ENCODE assay signal across 20 mouse cellular contexts in genomic region chr16:95588849-95589248, GRCm38 (mm10). TPM values are rescaled to one million over a fixed set of nuclear protein-coding genes. Genes with fewer than 3 reads are reported as not detected.
DNase-seq lines count a peak whose midpoint lies in the region; ATAC-seq and TF ChIP-seq lines count a peak whose summit lies in the region.
"Had no signal": no experiment of that assay in that cellular context is flagged by ENCODE, and none has a peak within 500 bp of the region (broad histone marks: within the 10 kb centered on the region; RNA-seq: fewer than 3 reads in every experiment).

No protein-coding gene starts in this region.

- ATAC-seq in kidney, postnatal 0 days (replicated peaks; ENCODE audit: low FRiP score, low read depth): no peak
- ATAC-seq in kidney, embryonic 14.5 days (ENCODE audit: low FRiP score, low TSS enrichment): no peak
- ATAC-seq in lung, embryonic 14.5 days (ENCODE audit: insufficient read depth): no peak
- no peak for ATAC-seq in neural tube, embryonic 15.5 days (ENCODE audit: low FRiP score)
- ATAC-seq: forebrain, embryonic 16.5 days had no signal

- WGBS in kidney, postnatal 0 days: 10% methylated on average over 5 of the region's 5 CpGs
- 6% methylated on average over 5 of the region's 5 CpGs for WGBS in kidney, embryonic 14.5 days
- 16% methylated on average over 5 of the region's 5 CpGs for WGBS in lung, embryonic 14.5 days
- WGBS in neural tube, embryonic 15.5 days: 53% methylated on average over 5 of the region's 5 CpGs

- H3K4me1 ChIP-seq in kidney, postnatal 0 days (replicated peaks; ENCODE audit: insufficient read depth, low read length): peaks cover 16% of the 10 kb centered on the region; the same call in 1 of the 2 replicates
- peaks cover 15% of the 10 kb centered on the region; the same call in 1 of the 2 replicates for H3K4me1 ChIP-seq in kidney, embryonic 14.5 days (ENCODE audit: control insufficient read depth, insufficient read depth, low read length)
- peaks cover 2% of the 10 kb centered on the region; the same call in 1 of the 2 replicates for H3K4me1 ChIP-seq in lung, embryonic 14.5 days (ENCODE audit: insufficient read depth)
- H3K4me1 ChIP-seq in neural tube, embryonic 15.5 days: peaks cover 19% of the 10 kb centered on the region

- H3K4me2 ChIP-seq in kidney, postnatal 0 days (ENCODE audit: low read length): no peak overlapping the region
- H3K4me2 ChIP-seq in kidney, embryonic 14.5 days (replicated peaks; ENCODE audit: low read depth, low read length): no peak overlapping the region
- H3K4me2 ChIP-seq in lung, embryonic 14.5 days: no peak overlapping the region
- H3K4me2 ChIP-seq in neural tube, embryonic 15.5 days: no peak overlapping the region
- H3K4me2 ChIP-seq: embryonic facial prominence, embryonic 12.5 days; heart, embryonic 11.5 days; heart, embryonic 15.5 days; hindbrain, embryonic 13.5 days had no signal

- no peak overlapping the region for H3K4me3 ChIP-seq in kidney, postnatal 0 days (replicated peaks; ENCODE audit: low read depth, low read length)
- no peak overlapping the region for H3K4me3 ChIP-seq in kidney, embryonic 14.5 days (ENCODE audit: low read length)
- H3K4me3 ChIP-seq in lung, embryonic 14.5 days (ENCODE audit: low read depth, low read length): no peak overlapping the region
- H3K4me3 ChIP-seq in neural tube, embryonic 15.5 days (replicated peaks): no peak overlapping the region
- H3K4me3 ChIP-seq: embryonic facial prominence, embryonic 12.5 days; heart, adult 2 months; heart, embryonic 15.5 days; hindbrain, embryonic 13.5 days had no signal

- peaks cover 23% of the 10 kb centered on the region for H3K27me3 ChIP-seq in kidney, postnatal 0 days (ENCODE audit: insufficient read depth, low read length)
- H3K27me3 ChIP-seq in kidney, embryonic 14.5 days (ENCODE audit: control insufficient read depth, insufficient read depth, low read length): peaks cover 25% of the 10 kb centered on the region
- H3K27me3 ChIP-seq in lung, embryonic 14.5 days (ENCODE audit: insufficient read depth, low read length): peaks cover 21% of the 10 kb centered on the region
- peaks cover 30% of the 10 kb centered on the region for H3K27me3 ChIP-seq in neural tube, embryonic 15.5 days (replicated peaks)

- no peaks in the 10 kb centered on the region for H3K36me3 ChIP-seq in kidney, postnatal 0 days (ENCODE audit: insufficient read depth, low read length)
- no peaks in the 10 kb centered on the region for H3K36me3 ChIP-seq in kidney, embryonic 14.5 days (ENCODE audit: control insufficient read depth, insufficient read depth, low read length)
- no peaks in the 10 kb centered on the region for H3K36me3 ChIP-seq in lung, embryonic 14.5 days (ENCODE audit: insufficient read depth)
- no peaks in the 10 kb centered on the region for H3K36me3 ChIP-seq in neural tube, embryonic 15.5 days
- H3K36me3 ChIP-seq: embryonic facial prominence, embryonic 12.5 days; heart, embryonic 15.5 days; hindbrain, embryonic 13.5 days had no signal

- peak; percentile 35 for DNase-seq in kidney, postnatal 0 days (ENCODE audit: low spot score)
- peak; percentile 28 for DNase-seq in lung, embryonic 14.5 days
- DNase-seq in lung, adult 18-20 months: no peak
- peak; percentile 30 for DNase-seq in embryo, embryonic 9.5 days (ENCODE audit: extremely low spot score)
- DNase-seq in lung, postnatal 25 days (ENCODE audit: low spot score): peak; percentile 9
- DNase-seq in cerebellum, adult 18-20 months: no peak
- DNase-seq: adrenal gland, postnatal 10 days; cerebellum, adult 11 months; cerebellum, adult 9-10 months; cerebellum, postnatal 25 days; gastrocnemius, postnatal 14 days; heart, adult 2 months; heart, postnatal 14 days had no signal

- no peaks in the 10 kb centered on the region for H3K9me3 ChIP-seq in kidney, postnatal 0 days (replicated peaks; ENCODE audit: low read length)
- no peaks in the 10 kb centered on the region for H3K9me3 ChIP-seq in kidney, embryonic 14.5 days (ENCODE audit: control insufficient read depth, low read length)
- no peaks in the 10 kb centered on the region for H3K9me3 ChIP-seq in lung, embryonic 14.5 days (ENCODE audit: low read depth, low read length)
- no peaks in the 10 kb centered on the region for H3K9me3 ChIP-seq in neural tube, embryonic 15.5 days (replicated peaks)
- H3K9me3 ChIP-seq: embryonic facial prominence, embryonic 12.5 days; heart, embryonic 15.5 days had no signal

- no peak overlapping the region for H3K27ac ChIP-seq in kidney, postnatal 0 days
- no peak overlapping the region for H3K27ac ChIP-seq in kidney, embryonic 14.5 days (ENCODE audit: low read depth, low read length)
- no peak overlapping the region for H3K27ac ChIP-seq in lung, embryonic 14.5 days (ENCODE audit: low read depth)
- no peak overlapping the region for H3K27ac ChIP-seq in neural tube, embryonic 15.5 days (replicated peaks)
- H3K27ac ChIP-seq: embryonic facial prominence, embryonic 12.5 days; heart, adult 2 months; heart, embryonic 15.5 days; hindbrain, embryonic 13.5 days had no signal

- TF ChIP-seq CTCF in kidney, postnatal 0 days (IDR thresholded peaks at IDR 0.05; ENCODE audit: low read depth): no peak
- no peak for TF ChIP-seq CTCF in lung, embryonic 14.5 days (IDR thresholded peaks at IDR 0.05; ENCODE audit: low read depth)

- H3K9ac ChIP-seq in kidney, postnatal 0 days (ENCODE audit: low read depth, low read length): no peak overlapping the region
- H3K9ac ChIP-seq in kidney, embryonic 14.5 days (ENCODE audit: low read depth, low read length): no peak overlapping the region
- no peak overlapping the region for H3K9ac ChIP-seq in lung, embryonic 14.5 days
- no peak overlapping the region for H3K9ac ChIP-seq in neural tube, embryonic 15.5 days (replicated peaks)
- H3K9ac ChIP-seq: embryonic facial prominence, embryonic 12.5 days; heart, embryonic 15.5 days; hindbrain, embryonic 13.5 days had no signal

RNA-seq across cellular contexts. Expression of gene Erg, which starts 2.5 kb away (rescaled TPM):
- 6.4 TPM in 2 replicates for polyA plus RNA-seq in kidney, postnatal 0 days (2015; fragmentation: Nextera tagmentation; extraction: Ambion mirVana)
- polyA plus RNA-seq in kidney, embryonic 14.5 days (2014; fragmentation: Nextera tagmentation; extraction: Ambion mirVana): 4.6 and 6.0 TPM in 2 replicates
- 8.6 and 9.1 TPM in 2 replicates for polyA plus RNA-seq in lung, embryonic 14.5 days (2014; fragmentation: Nextera tagmentation; extraction: Ambion mirVana)
- 2.3 and 2.9 TPM in 2 replicates for polyA plus RNA-seq in neural tube, embryonic 15.5 days (2015; fragmentation: Nextera tagmentation; extraction: Ambion mirVana)

Comparison
In these comparisons a context has a peak if more than half of its experiments do, and no peak if none do; other contexts are left out.
1. DNase-seq: peak in kidney, postnatal 0 days (single experiment), lung, embryonic 14.5 days (single experiment), embryo, embryonic 9.5 days (single experiment) and lung, postnatal 25 days (single experiment); none in lung, adult 18-20 months (0 of 2) and cerebellum, adult 18-20 months (0 of 2).